Mouse (Mus musculus): ENCODE data around the gene Osbpl6.

The Osbpl6 gene

GRCm38 (mm10) chr2:76421411-76421924 lies 15.2 kb downstream of the Osbpl6 start:
- no peak for DNase-seq

GRCm38 (mm10) chr2:76426816-76427215 lies 20.5 kb downstream of the Osbpl6 start:
- DNase-seq, result no peak

- DNase-seq, result no peak
Measured at GRCm38 (mm10) chr2:76429318-76429717, 23.0 kb downstream of the Osbpl6 start.

- no peak for DNase-seq
Measured at GRCm38 (mm10) chr2:76429855-76430254, 23.5 kb downstream of the Osbpl6 start.

GRCm38 (mm10) chr2:76430539-76430938 lies 24.2 kb downstream of the Osbpl6 start:
- no peak for DNase-seq

GRCm38 (mm10) chr2:76434224-76434623 lies 27.9 kb downstream of the Osbpl6 start:
- peak; percentile 15 to 33 for DNase-seq

- DNase-seq, result peak in 1 of 2 experiments; percentile 21
Measured at GRCm38 (mm10) chr2:76435667-76436239, 29.4 kb downstream of the Osbpl6 start.

GRCm38 (mm10) chr2:76437372-76437771 lies 31.1 kb downstream of the Osbpl6 start:
- DNase-seq, result no peak

GRCm38 (mm10) chr2:76439540-76439939 lies 33.2 kb downstream of the Osbpl6 start:
- no peak for DNase-seq

- DNase-seq, result peak; percentile 8 to 37
Measured at GRCm38 (mm10) chr2:76442086-76442485, 35.8 kb downstream of the Osbpl6 start.

- DNase-seq, result no peak
Measured at GRCm38 (mm10) chr2:76449836-76450355, 43.6 kb downstream of the Osbpl6 start.

- DNase-seq, result no peak
Measured at GRCm38 (mm10) chr2:76466723-76467122, 60.4 kb downstream of the Osbpl6 start.

GRCm38 (mm10) chr2:76468204-76468603 lies 61.9 kb downstream of the Osbpl6 start:
- peak; percentile 27 to 53 for DNase-seq

GRCm38 (mm10) chr2:76469091-76469750 lies 62.9 kb downstream of the Osbpl6 start:
- DNase-seq, result peak; percentile 33 to 60

- DNase-seq, result no peak
Measured at GRCm38 (mm10) chr2:76469751-76470099, 63.4 kb downstream of the Osbpl6 start.

- peak; percentile 30 to 33 for DNase-seq
Measured at GRCm38 (mm10) chr2:76470391-76470790, 64.1 kb downstream of the Osbpl6 start.

GRCm38 (mm10) chr2:76475788-76476187 lies 69.5 kb downstream of the Osbpl6 start:
- DNase-seq, result no peak

GRCm38 (mm10) chr2:76488764-76489163 lies 82.5 kb downstream of the Osbpl6 start:
- DNase-seq, result no peak

- peak; percentile 46 to 58 for DNase-seq
Measured at GRCm38 (mm10) chr2:76490198-76490597, 83.9 kb downstream of the Osbpl6 start.

- no peak for DNase-seq
Measured at GRCm38 (mm10) chr2:76491371-76491770, 85.1 kb downstream of the Osbpl6 start.

GRCm38 (mm10) chr2:76492224-76492623 lies 85.9 kb downstream of the Osbpl6 start:
- no peak for DNase-seq

- DNase-seq, result peak in 1 of 2 experiments; percentile 32
Measured at GRCm38 (mm10) chr2:76496006-76496748, 89.9 kb downstream of the Osbpl6 start.

- DNase-seq, result no peak
Measured at GRCm38 (mm10) chr2:76496749-76497140, 90.4 kb downstream of the Osbpl6 start.

- DNase-seq, result no peak
Measured at GRCm38 (mm10) chr2:76498891-76499290, 92.6 kb downstream of the Osbpl6 start.
